Mouse (Mus musculus) testis, adult 2 months (tissue): ENCODE results near the gene Atp6v1a. TPM values are rescaled to one million over a fixed set of nuclear protein-coding genes. Genes with fewer than 3 reads are reported as not detected.

Experiments
- H3K27ac ChIP-seq: fragments of 200-500 bp; 2 replicates; pipeline ENCODE4 v1.5.1; 2012; ENCODE audit warnings: low read depth, low read length; ENCODE audit not compliant: control insufficient read depth, insufficient read depth
- H3K27me3 ChIP-seq: fragments of 200-500 bp; 2 replicates; pipeline ENCODE4 v1.6.1; 2012; ENCODE audit warnings: mild to moderate bottlenecking, low read length, moderate library complexity; ENCODE audit not compliant: control insufficient read depth, insufficient read depth
- H3K36me3 ChIP-seq: fragments of 200-500 bp; 2 replicates; pipeline ENCODE4 v1.6.1; 2012; ENCODE audit warnings: mild to moderate bottlenecking, low read length; ENCODE audit not compliant: control insufficient read depth, insufficient read depth
- H3K4me1 ChIP-seq: fragments of 200-500 bp; 2 replicates; pipeline ENCODE4 v1.6.1; 2012; ENCODE audit warnings: low read length; ENCODE audit not compliant: control insufficient read depth, insufficient read depth
- H3K4me3 ChIP-seq: fragments of 200-500 bp; 2 replicates; pipeline ENCODE4 v1.5.1; 2012; ENCODE audit warnings: low read depth, mild to moderate bottlenecking, low read length, moderate library complexity, mixed read lengths; ENCODE audit not compliant: control insufficient read depth
- CTCF ChIP-seq: fragments of 200-500 bp; IDR thresholded peaks from 2 replicates; pipeline ENCODE4 v1.5.1; 2012; ENCODE audit warnings: low read depth, mild to moderate bottlenecking, inconsistent platforms, low read length, moderate library complexity; ENCODE audit not compliant: control insufficient read depth, insufficient read depth, insufficient replicate concordance
- POLR2A ChIP-seq: fragments of 200-500 bp; IDR thresholded peaks from 2 replicates; pipeline ENCODE4 v1.6.1; 2012; ENCODE audit warnings: low read depth, mild to moderate bottlenecking, inconsistent platforms, low read length, moderate library complexity; ENCODE audit not compliant: control insufficient read depth
- polyA plus RNA-seq: library from polyadenylated mRNA; depleted of rRNA; stranded (reverse); fragments of >200 nt; gene quantifications from 2 replicates; pipeline ENCODE4 v1.2.3, GENCODE M21; 2012

Gene Atp6v1a
- polyA plus RNA-seq, 1 experiment: 38.5 TPM

DNA sequence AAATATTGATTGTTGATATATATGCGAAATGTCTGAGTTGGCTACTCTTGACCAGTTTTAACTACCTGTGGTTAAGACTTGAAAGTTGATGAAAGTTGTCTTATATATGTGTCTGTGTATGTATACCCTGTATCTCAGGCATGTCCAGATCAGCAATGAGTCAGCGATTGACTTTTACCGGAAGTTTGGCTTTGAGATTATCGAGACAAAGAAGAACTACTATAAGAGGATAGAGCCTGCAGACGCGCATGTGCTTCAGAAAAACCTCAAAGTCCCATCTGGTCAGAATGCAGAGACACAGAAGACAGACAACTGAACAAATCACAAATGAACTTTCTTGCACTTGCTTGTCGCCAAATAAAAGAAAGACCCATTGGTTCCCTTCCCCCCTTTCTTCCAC lies 19.8 kb upstream of the Atp6v1a start:
- TF ChIP-seq POLR2A (no peak), CTCF (no peak)
- no peaks in the 10 kb centered on the region; the same call in 1 of the 2 replicates for H3K36me3 ChIP-seq
- H3K27ac ChIP-seq: no peak overlapping the region
- no peaks in the 10 kb centered on the region for H3K27me3 ChIP-seq
- no peaks in the 10 kb centered on the region for H3K4me1 ChIP-seq
- peak overlapping the region; percentile 51; the same call in 1 of the 2 replicates for H3K4me3 ChIP-seq

- Histone ChIP-seq H3K27me3 (no peaks in the 10 kb centered on the region), H3K4me3 (no peak overlapping the region), H3K36me3 (no peaks in the 10 kb centered on the region; the same call in 1 of the 2 replicates), H3K4me1 (no peaks in the 10 kb centered on the region), H3K27ac (no peak overlapping the region)
- no peak for TF ChIP-seq POLR2A
- TF ChIP-seq CTCF: no peak
Observed at GRCm38 (mm10) chr16:44154497-44155057, 15.1 kb upstream of the Atp6v1a start.

DNA sequence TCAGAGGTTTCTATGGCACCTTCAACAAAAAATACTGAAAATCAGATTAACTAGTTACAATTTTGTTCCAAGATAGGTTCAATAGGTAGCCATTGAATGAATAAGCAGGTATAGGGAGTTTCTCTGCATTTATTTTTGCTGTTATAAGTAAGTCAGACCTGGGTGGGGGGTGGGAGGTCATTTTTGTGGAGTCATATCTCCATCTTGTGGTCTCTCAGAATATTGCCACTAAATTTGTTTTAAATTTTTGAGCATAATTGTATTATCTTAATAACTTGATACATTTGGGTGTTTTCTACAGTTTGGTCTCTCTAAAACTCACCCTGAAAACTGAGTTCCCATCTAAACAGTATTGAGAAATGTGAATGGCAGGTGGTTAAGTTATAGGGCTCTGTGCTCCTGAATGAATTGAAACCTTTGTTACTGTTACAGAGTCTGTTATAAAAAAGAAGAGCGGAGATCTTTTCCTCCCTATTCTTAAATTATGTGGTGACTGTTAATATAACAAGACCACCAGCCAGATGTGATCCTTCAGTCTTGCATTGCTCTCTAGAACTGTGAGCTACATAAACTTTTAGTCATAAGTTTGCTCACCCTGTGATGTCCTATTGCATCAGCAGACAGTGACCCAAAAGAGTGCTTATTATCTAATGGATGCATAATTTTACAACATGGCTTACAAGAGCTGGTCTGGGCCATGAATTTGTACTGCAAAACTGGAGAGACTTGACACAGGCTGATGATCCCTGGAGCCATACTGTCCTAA lies 9.7 kb upstream of the Atp6v1a start:
- Histone ChIP-seq H3K4me3 (no peak overlapping the region), H3K36me3 (no peaks in the 10 kb centered on the region), H3K27me3 (no peaks in the 10 kb centered on the region), H3K27ac (no peak overlapping the region), H3K4me1 (no peaks in the 10 kb centered on the region)
- TF ChIP-seq POLR2A (no peak), CTCF (no peak)

GRCm38 (mm10) chr16:44141483-44141882 lies 2.0 kb upstream of the Atp6v1a start:
- Histone ChIP-seq H3K4me1 (peaks cover 7% of the 10 kb centered on the region), H3K27me3 (no peaks in the 10 kb centered on the region), H3K27ac (no peak overlapping the region), H3K36me3 (no peaks in the 10 kb centered on the region), H3K4me3 (peak overlapping the region; percentile 25)
- TF ChIP-seq POLR2A (no peak), CTCF (no peak)

GRCm38 (mm10) chr16:44140186-44140787 lies 782 bp upstream of the Atp6v1a start:
- peak overlapping the region; percentile 77 for H3K27ac ChIP-seq
- H3K4me3 ChIP-seq: peak overlapping the region; percentile 100
- H3K27me3 ChIP-seq: no peaks in the 10 kb centered on the region
- H3K36me3 ChIP-seq: no peaks in the 10 kb centered on the region
- no peak for TF ChIP-seq CTCF
- TF ChIP-seq POLR2A: no peak
- peaks cover 7% of the 10 kb centered on the region for H3K4me1 ChIP-seq

DNA sequence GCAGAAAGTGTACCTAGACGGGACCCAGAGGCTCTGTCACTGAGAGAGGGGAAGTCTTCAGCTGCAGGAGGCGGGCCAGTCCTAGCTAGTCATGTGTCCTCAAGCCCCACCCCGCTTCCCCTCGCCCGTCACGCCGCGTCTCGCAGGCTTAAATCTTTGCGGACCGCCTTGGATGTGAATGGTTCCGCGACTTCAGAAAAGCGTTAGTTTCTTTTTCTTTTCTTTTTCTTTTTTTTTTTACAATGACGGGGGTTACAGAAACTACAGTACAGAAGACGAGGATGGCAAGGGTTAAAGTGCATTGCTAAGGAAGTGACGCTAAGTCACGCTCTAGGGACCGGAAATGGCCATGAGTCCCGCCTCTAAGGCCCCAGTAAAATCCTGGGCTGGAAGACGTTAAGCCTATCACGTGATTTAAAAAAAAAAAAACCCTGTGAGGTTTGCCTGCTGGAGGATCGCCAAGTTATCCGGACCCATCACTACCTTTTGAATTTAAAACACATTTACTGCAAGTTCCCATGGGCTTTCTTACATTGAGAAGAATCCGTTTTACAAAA lies 448 bp downstream of the Atp6v1a start:
- H3K27ac ChIP-seq: peak overlapping the region; percentile 98
- H3K4me1 ChIP-seq: peaks cover 7% of the 10 kb centered on the region
- H3K27me3 ChIP-seq: no peaks in the 10 kb centered on the region
- peak overlapping the region; percentile 100 for H3K4me3 ChIP-seq
- H3K36me3 ChIP-seq: no peaks in the 10 kb centered on the region
- TF ChIP-seq CTCF (no peak), POLR2A (peak; percentile 59; the same call in 1 of the 2 replicates)

GRCm38 (mm10) chr16:44138377-44138978 lies 1.0 kb downstream of the Atp6v1a start:
- Histone ChIP-seq H3K27ac (peak overlapping the region; percentile 98), H3K4me3 (peak overlapping the region; percentile 100), H3K27me3 (no peaks in the 10 kb centered on the region), H3K4me1 (peaks cover 7% of the 10 kb centered on the region), H3K36me3 (no peaks in the 10 kb centered on the region)
- TF ChIP-seq CTCF (no peak), POLR2A (no peak; the same call in 1 of the 2 replicates)
